Mouse (Mus musculus) heart, postnatal 0 days (tissue): ENCODE data around the gene Klhl29. TPM values are rescaled to one million over a fixed set of nuclear protein-coding genes. Genes with fewer than 3 reads are reported as not detected.

Experiments used
- ATAC-seq: fragments of 200-750 bp; cut with Nextera tagmentation; 2 replicates; pipeline ENCODE4 v1.8.0; 2017; ENCODE audit warnings: low read depth, moderate number of reproducible peaks, moderate library complexity; ENCODE audit not compliant: insufficient read depth
- DNase-seq: peaks from one replicate; pipeline ENCODE4 v3.0.0-alpha.2; 2016; ENCODE audit warnings: low spot score
- H3K27ac ChIP-seq: fragments of 300-500 bp; sonication (generic); 2 replicates; pipeline ENCODE4 v1.5.1; 2014; ENCODE audit warnings: low read depth, mild to moderate bottlenecking
- H3K27me3 ChIP-seq: fragments of 300-500 bp; sonication (generic); 2 replicates; pipeline ENCODE4 v1.6.1; 2014; ENCODE audit warnings: low read length, mixed read lengths; ENCODE audit not compliant: control insufficient read depth, insufficient read depth
- H3K36me3 ChIP-seq: fragments of 300-500 bp; sonication (generic); replicated peaks from 2 replicates; pipeline ENCODE4 v1.6.1; 2014; ENCODE audit warnings: low read length, mixed read lengths; ENCODE audit not compliant: control insufficient read depth, insufficient read depth
- H3K4me1 ChIP-seq: fragments of 300-500 bp; sonication (generic); 2 replicates; pipeline ENCODE4 v1.6.1; 2014; ENCODE audit warnings: antibody characterized with exemption; ENCODE audit not compliant: control insufficient read depth, insufficient read depth
- H3K4me2 ChIP-seq: fragments of 300-500 bp; sonication (generic); 2 replicates; pipeline ENCODE4 v1.6.1; 2014; ENCODE audit warnings: low read depth, mild to moderate bottlenecking, low read length, moderate library complexity
- H3K4me3 ChIP-seq: fragments of 300-500 bp; sonication (generic); 2 replicates; pipeline ENCODE4 v1.5.1; 2014; ENCODE audit warnings: low read depth, low read length
- H3K9ac ChIP-seq: fragments of 300-500 bp; sonication (generic); replicated peaks from 2 replicates; pipeline ENCODE4 v1.6.1; 2014; ENCODE audit warnings: low read depth, low read length, mixed read lengths
- H3K9me3 ChIP-seq: fragments of 300-500 bp; sonication (generic); replicated peaks from 2 replicates; pipeline ENCODE4 v1.6.1; 2016; ENCODE audit warnings: low read length; ENCODE audit not compliant: control insufficient read depth
- CTCF ChIP-seq: IDR thresholded peaks from 2 replicates; pipeline ENCODE4 v1.5.1; 2016; ENCODE audit warnings: antibody characterized with exemption, control low read depth, low read depth
- EP300 ChIP-seq: IDR thresholded peaks from 2 replicates; pipeline ENCODE4 v1.6.1; 2016; ENCODE audit warnings: antibody characterized with exemption, low read depth
- WGBS: fragments of 180-500 bp; shearing (Covaris S2); extraction: QIAGEN DNeasy Blood & Tissue Kit; methylation state at CpG from one replicate; pipeline ENCODE4 v1.1.7; 2014; 5-methylcytosine and 5-hydroxymethylcytosine counted together
- polyA plus RNA-seq: library from polyadenylated mRNA; unstranded; fragments of >200 nt; fragmentation: Nextera tagmentation; extraction: Ambion mirVana; gene quantifications from 2 replicates; pipeline ENCODE4 v1.2.1, GENCODE M21; 2015
- total RNA-seq: library from RNA; depleted of rRNA; stranded (reverse); fragments of >200 nt; gene quantifications from 2 replicates; pipeline ENCODE4 v1.2.3, GENCODE M21; 2014; ENCODE audit warnings: low replicate concordance

Klhl29 gene
- total and polyA plus RNA-seq, 2 experiments from 2014 or later, result 0.04 to 0.11 TPM

GRCm38 (mm10) chr12:5157021-5157681, 218.3 kb downstream of the Klhl29 start:
- no peak overlapping the region for H3K4me3 ChIP-seq
- ATAC-seq (no peak), DNase-seq (no peak)
- no peak overlapping the region for H3K9ac ChIP-seq
- no peak overlapping the region for H3K4me2 ChIP-seq
- WGBS, result 73% methylated on average over 6 of the region's 6 CpGs
- H3K27me3 ChIP-seq, result no peaks in the 10 kb centered on the region
- TF ChIP-seq EP300, result no peak
- no peak for TF ChIP-seq CTCF
- H3K4me1 ChIP-seq, result no peaks in the 10 kb centered on the region
- H3K9me3 ChIP-seq, result no peaks in the 10 kb centered on the region
- H3K36me3 ChIP-seq, result no peaks in the 10 kb centered on the region
- no peak overlapping the region for H3K27ac ChIP-seq

- 58% methylated on average over 3 of the region's 3 CpGs for WGBS
- H3K27ac ChIP-seq, result no peak overlapping the region
- H3K4me3 ChIP-seq, result no peak overlapping the region
- no peak for ATAC-seq
- H3K9ac ChIP-seq, result no peak overlapping the region
- no peaks in the 10 kb centered on the region for H3K9me3 ChIP-seq
- no peak for TF ChIP-seq EP300
- TF ChIP-seq CTCF, result no peak
- H3K36me3 ChIP-seq, result no peaks in the 10 kb centered on the region
- H3K27me3 ChIP-seq, result no peaks in the 10 kb centered on the region
- no peaks in the 10 kb centered on the region for H3K4me1 ChIP-seq
- H3K4me2 ChIP-seq, result no peak overlapping the region
- DNase-seq, result no peak
Observed at GRCm38 (mm10) chr12:5155177-5155576, 220.3 kb downstream of the Klhl29 start.

GRCm38 (mm10) chr12:5151859-5152258, 223.6 kb downstream of the Klhl29 start:
- no peak overlapping the region for H3K4me2 ChIP-seq
- H3K9ac ChIP-seq, result no peak overlapping the region
- TF ChIP-seq EP300, result no peak
- TF ChIP-seq CTCF, result no peak
- no peak overlapping the region for H3K4me3 ChIP-seq
- no peaks in the 10 kb centered on the region for H3K9me3 ChIP-seq
- no peaks in the 10 kb centered on the region for H3K36me3 ChIP-seq
- H3K27me3 ChIP-seq, result no peaks in the 10 kb centered on the region
- DNase-seq, result no peak
- no peak for ATAC-seq
- no peak overlapping the region for H3K27ac ChIP-seq
- no peaks in the 10 kb centered on the region for H3K4me1 ChIP-seq
- WGBS, result 36% methylated on average over 10 of the region's 10 CpGs

GRCm38 (mm10) chr12:5147346-5148035, 228.0 kb downstream of the Klhl29 start:
- ATAC-seq (no peak), DNase-seq (no peak)
- Histone ChIP-seq H3K9me3 (no peaks in the 10 kb centered on the region), H3K36me3 (no peaks in the 10 kb centered on the region), H3K9ac (no peak overlapping the region), H3K4me1 (no peaks in the 10 kb centered on the region), H3K4me3 (no peak overlapping the region), H3K4me2 (no peak overlapping the region), H3K27ac (no peak overlapping the region), H3K27me3 (no peaks in the 10 kb centered on the region)
- no peak for TF ChIP-seq EP300
- TF ChIP-seq CTCF, result no peak
- 66% methylated on average over 5 of the region's 5 CpGs for WGBS

- 60% methylated on average over 5 of the region's 5 CpGs for WGBS
Observed at GRCm38 (mm10) chr12:5143903-5144781, 231.3 kb downstream of the Klhl29 start.

More at GRCm38 (mm10) chr12:5143903-5144781, 231.3 kb downstream of the Klhl29 start:
- Histone ChIP-seq H3K4me3 (no peak overlapping the region), H3K27me3 (no peaks in the 10 kb centered on the region), H3K4me2 (no peak overlapping the region), H3K9me3 (no peaks in the 10 kb centered on the region), H3K36me3 (no peaks in the 10 kb centered on the region), H3K9ac (no peak overlapping the region), H3K27ac (no peak overlapping the region), H3K4me1 (no peaks in the 10 kb centered on the region)
- no peak for TF ChIP-seq EP300
- no peak for TF ChIP-seq CTCF
- no peak for ATAC-seq
- no peak for DNase-seq
